ENCODE assay signal across 19 mouse cellular contexts in genomic region chr2:93079394-93079793, GRCm38 (mm10). TPM values are rescaled to one million over a fixed set of nuclear protein-coding genes. Genes with fewer than 3 reads are reported as not detected.
A peak's percentile ranks its signal among the peaks of the same experiment; 100 is the strongest.
DNase-seq lines count a peak whose midpoint lies in the region; ATAC-seq lines count a peak whose summit lies in the region.
"Had no signal": no experiment of that assay in that cellular context is flagged by ENCODE, and none has a peak within 500 bp of the region (broad histone marks: within the 10 kb centered on the region; RNA-seq: fewer than 3 reads in every experiment).

No protein-coding gene starts in this region.

- intact Hi-C loops in left cerebral cortex, postnatal 10 days (cut with DNase I) = loop anchor here (10.0 kb wide), 1 partner anchor 335 kb away; no protein-coding TSS in a partner anchor

- peak; percentile 47; the same call in 1 of the 2 replicates for ATAC-seq in frontal cortex, adult (ENCODE audit: low TSS enrichment)
- ATAC-seq: forebrain, embryonic 15.5 days; hindbrain, postnatal 0 days; inflammation-experienced regulatory T-cells, adult 6 months; Patski had no signal

- no peak for DNase-seq in frontal cortex, postnatal 10 days (ENCODE audit: low spot score in 2 of 2)
- peak; percentile 41 to 55 for DNase-seq in left cerebral cortex, adult 9 months (ENCODE audit: low spot score in 2 of 2)
- DNase-seq in left cerebral cortex, postnatal 10 days (ENCODE audit: extremely low spot score in 1 of 2, low spot score in 2 of 2) = no peak
- peak; percentile 35 to 51 for DNase-seq in right cerebral cortex, adult 2 months (ENCODE audit: low spot score in 2 of 2)
- DNase-seq in right cerebral cortex, postnatal 14 days = no peak
- DNase-seq: adrenal gland, postnatal 10 days; adrenal gland, postnatal 36 days; cerebellum, adult 11 months; cerebellum, adult 8-10 months; cerebellum, postnatal 36 days; embryo, embryonic 11 days; gastrocnemius, adult 2 months; gastrocnemius, postnatal 14 days; heart, adult 11 months had no signal

RNA-seq across cellular contexts. Expression of gene Prdm11, which starts 33.4 kb away (rescaled TPM):
- total RNA-seq in left cerebral cortex, postnatal 10 days (2021) = 10 to 100 TPM; 23.2 to 28.4 TPM

Comparison
In these comparisons a context has a peak if more than half of its experiments do, and no peak if none do; other contexts are left out.
1. DNase-seq: peak in left cerebral cortex, adult 9 months (2 of 2) and right cerebral cortex, adult 2 months (2 of 2); none in frontal cortex, postnatal 10 days (0 of 2), left cerebral cortex, postnatal 10 days (0 of 2) and right cerebral cortex, postnatal 14 days (single experiment).